Mouse (Mus musculus) midbrain, embryonic 16.5 days (tissue): ENCODE data around the gene Ptges2. TPM values are rescaled to one million over a fixed set of nuclear protein-coding genes. Genes with fewer than 3 reads are reported as not detected.

Experiments used
- ATAC-seq: fragments of 200-750 bp; cut with Nextera tagmentation; 2 replicates; pipeline ENCODE4 v1.8.0; 2017; ENCODE audit warnings: moderate TSS enrichment
- H3K27ac ChIP-seq: fragments of 300-500 bp; sonication (generic); 2 replicates; pipeline ENCODE4 v1.5.1; 2014; ENCODE audit warnings: mild to moderate bottlenecking, low read length, mixed read lengths
- H3K27me3 ChIP-seq: fragments of 300-500 bp; sonication (generic); 2 replicates; pipeline ENCODE4 v1.6.1; 2014; ENCODE audit warnings: low read depth, low read length, mixed read lengths; ENCODE audit not compliant: control insufficient read depth, insufficient read depth
- H3K36me3 ChIP-seq: fragments of 300-500 bp; sonication (generic); 2 replicates; pipeline ENCODE4 v1.6.1; 2014; ENCODE audit warnings: mild to moderate bottlenecking, low read length, moderate library complexity, mixed read lengths; ENCODE audit not compliant: control insufficient read depth, insufficient read depth
- H3K4me1 ChIP-seq: fragments of 300-500 bp; sonication (generic); 2 replicates; pipeline ENCODE4 v1.6.1; 2014; ENCODE audit warnings: mild to moderate bottlenecking, low read length, mixed read lengths; ENCODE audit not compliant: control insufficient read depth, insufficient read depth
- H3K4me2 ChIP-seq: fragments of 300-500 bp; sonication (generic); 2 replicates; pipeline ENCODE4 v1.6.1; 2014; ENCODE audit warnings: mild to moderate bottlenecking, low read length, mixed read lengths
- H3K4me3 ChIP-seq: fragments of 300-500 bp; sonication (generic); 2 replicates; pipeline ENCODE4 v1.5.1; 2014; ENCODE audit warnings: low read depth, mild to moderate bottlenecking, low read length, moderate library complexity, mixed read lengths
- H3K9ac ChIP-seq: fragments of 300-500 bp; sonication (generic); 2 replicates; pipeline ENCODE4 v1.6.1; 2014; ENCODE audit warnings: low read depth, low read length, mixed read lengths
- H3K9me3 ChIP-seq: fragments of 300-500 bp; sonication (generic); replicated peaks from 2 replicates; pipeline ENCODE4 v1.6.1; 2014; ENCODE audit warnings: mild to moderate bottlenecking, low read length, mixed read lengths; ENCODE audit not compliant: control insufficient read depth, poor library complexity, severe bottlenecking
- WGBS: fragments of 180-500 bp; shearing (Covaris S2); extraction: QIAGEN DNeasy Blood & Tissue Kit; methylation state at CpG from one replicate; pipeline ENCODE4 v1.1.7; 2014; 5-methylcytosine and 5-hydroxymethylcytosine counted together
- polyA plus RNA-seq: library from polyadenylated mRNA; unstranded; fragments of >200 nt; fragmentation: Nextera tagmentation; extraction: Ambion mirVana; gene quantifications from 2 replicates; pipeline ENCODE4 v1.2.1, GENCODE M21; 2015

The Ptges2 gene
- polyA plus RNA-seq, 1 experiment from 2014 or later, result 51.4 TPM

GRCm38 (mm10) chr2:32417486-32417885 lies 21.8 kb downstream of the Ptges2 start:
- no peak for ATAC-seq
- Histone ChIP-seq H3K9ac (no peak overlapping the region), H3K4me1 (0 out of 2 replicates have a peak, but pooled peaks cover under 1% of the 10 kb centered on the region), H3K27ac (no peak overlapping the region), H3K36me3 (peaks cover 42% of the 10 kb centered on the region), H3K4me2 (no peak overlapping the region), H3K9me3 (no peaks in the 10 kb centered on the region), H3K4me3 (no peak overlapping the region), H3K27me3 (no peaks in the 10 kb centered on the region)
- 96% methylated on average over 8 of the region's 8 CpGs for WGBS

DNA sequence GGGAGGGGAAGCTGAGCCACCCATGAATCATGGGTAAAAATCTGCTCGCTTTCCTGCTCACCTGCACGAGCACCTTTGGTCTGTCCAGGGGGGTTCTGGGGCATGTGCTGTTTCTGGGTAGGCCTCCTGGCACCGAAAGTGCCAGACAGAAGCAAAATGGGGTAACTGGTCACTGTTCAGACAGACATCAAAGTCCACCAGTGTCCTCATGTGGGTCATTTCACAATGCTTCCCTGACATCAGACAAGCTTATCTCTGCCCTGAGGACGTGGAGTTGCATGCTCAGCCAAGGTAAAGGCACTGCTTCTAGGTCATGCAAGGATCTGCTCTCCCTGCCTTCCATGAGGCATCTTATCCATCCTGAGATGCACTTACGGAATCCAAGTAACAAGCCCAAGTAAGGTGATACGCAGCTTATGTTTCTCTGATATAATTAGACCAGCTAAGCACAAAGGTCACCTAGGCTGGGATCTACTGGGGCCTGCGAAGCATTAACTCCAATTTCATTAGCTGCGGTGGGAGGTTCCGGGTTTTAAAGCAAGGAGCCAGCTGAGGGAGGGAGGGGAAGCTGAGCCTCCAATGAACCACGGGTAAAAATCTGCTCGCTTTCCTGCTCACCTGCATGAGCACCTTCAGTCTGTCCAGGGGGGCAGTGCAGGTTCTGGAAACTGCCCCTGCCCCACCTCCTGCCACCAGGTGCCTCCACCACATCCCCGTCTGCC lies 22.9 kb downstream of the Ptges2 start:
- Histone ChIP-seq H3K4me3 (no peak overlapping the region), H3K4me1 (peaks cover 10% of the 10 kb centered on the region), H3K9me3 (no peaks in the 10 kb centered on the region), H3K9ac (no peak overlapping the region), H3K27ac (no peak overlapping the region), H3K36me3 (peaks cover 41% of the 10 kb centered on the region), H3K4me2 (no peak overlapping the region), H3K27me3 (no peaks in the 10 kb centered on the region)
- WGBS, result 89% methylated on average over 12 of the region's 12 CpGs
- no peak for ATAC-seq

DNA sequence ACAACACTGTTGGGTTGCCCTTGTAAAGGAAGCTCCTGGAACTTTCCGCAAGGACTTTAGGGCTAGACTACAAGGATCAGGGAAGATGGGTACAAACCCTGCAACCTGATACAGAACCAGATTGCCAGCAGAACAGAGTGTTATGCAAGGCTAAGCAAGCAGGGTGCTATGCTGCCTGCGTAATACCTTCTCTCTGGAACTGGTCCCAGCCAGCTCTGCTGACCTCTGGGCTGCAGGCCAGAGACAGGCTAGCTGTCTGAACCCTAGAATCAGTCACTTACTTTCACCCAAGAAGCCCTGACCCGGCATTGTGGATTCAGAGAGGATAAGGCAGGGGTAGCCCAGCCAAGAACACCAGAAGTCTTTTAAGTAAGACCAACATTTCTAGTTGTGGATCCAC lies 23.7 kb downstream of the Ptges2 start:
- H3K27ac ChIP-seq, result no peak overlapping the region
- H3K4me3 ChIP-seq, result no peak overlapping the region
- no peaks in the 10 kb centered on the region for H3K27me3 ChIP-seq
- H3K36me3 ChIP-seq, result peaks cover 41% of the 10 kb centered on the region
- no peaks in the 10 kb centered on the region for H3K9me3 ChIP-seq
- ATAC-seq, result no peak
- 90% methylated on average over 3 of the region's 3 CpGs for WGBS
- peaks cover 17% of the 10 kb centered on the region for H3K4me1 ChIP-seq
- no peak overlapping the region for H3K4me2 ChIP-seq
- no peak overlapping the region for H3K9ac ChIP-seq

GRCm38 (mm10) chr2:32420066-32420608 lies 24.4 kb downstream of the Ptges2 start:
- Histone ChIP-seq H3K4me3 (no peak overlapping the region), H3K4me2 (no peak overlapping the region), H3K27ac (no peak overlapping the region), H3K36me3 (peaks cover 41% of the 10 kb centered on the region), H3K4me1 (peaks cover 24% of the 10 kb centered on the region), H3K27me3 (no peaks in the 10 kb centered on the region), H3K9me3 (no peaks in the 10 kb centered on the region), H3K9ac (no peak overlapping the region)
- no peak for ATAC-seq
- WGBS, result 94% methylated on average over 12 of the region's 12 CpGs

GRCm38 (mm10) chr2:32420647-32421046 lies 25.0 kb downstream of the Ptges2 start:
- no peak for ATAC-seq
- Histone ChIP-seq H3K36me3 (peaks cover 40% of the 10 kb centered on the region), H3K4me1 (peaks cover 24% of the 10 kb centered on the region), H3K4me2 (no peak overlapping the region), H3K27me3 (no peaks in the 10 kb centered on the region), H3K27ac (no peak overlapping the region), H3K4me3 (no peak overlapping the region), H3K9me3 (no peaks in the 10 kb centered on the region), H3K9ac (no peak overlapping the region)
- 81% methylated on average over 6 of the region's 6 CpGs for WGBS

- H3K4me2 ChIP-seq, result no peak overlapping the region
- H3K27ac ChIP-seq, result no peak overlapping the region
- H3K9me3 ChIP-seq, result no peaks in the 10 kb centered on the region
- no peak overlapping the region for H3K4me3 ChIP-seq
- no peak for ATAC-seq
- H3K9ac ChIP-seq, result no peak overlapping the region
- H3K4me1 ChIP-seq, result peaks cover 24% of the 10 kb centered on the region
- WGBS, result 93% methylated on average over 6 of the region's 6 CpGs
- H3K36me3 ChIP-seq, result peaks cover 28% of the 10 kb centered on the region
- no peaks in the 10 kb centered on the region for H3K27me3 ChIP-seq
These were observed 26.2 kb downstream of the Ptges2 start for GRCm38 (mm10) chr2:32421851-32422251.

DNA sequence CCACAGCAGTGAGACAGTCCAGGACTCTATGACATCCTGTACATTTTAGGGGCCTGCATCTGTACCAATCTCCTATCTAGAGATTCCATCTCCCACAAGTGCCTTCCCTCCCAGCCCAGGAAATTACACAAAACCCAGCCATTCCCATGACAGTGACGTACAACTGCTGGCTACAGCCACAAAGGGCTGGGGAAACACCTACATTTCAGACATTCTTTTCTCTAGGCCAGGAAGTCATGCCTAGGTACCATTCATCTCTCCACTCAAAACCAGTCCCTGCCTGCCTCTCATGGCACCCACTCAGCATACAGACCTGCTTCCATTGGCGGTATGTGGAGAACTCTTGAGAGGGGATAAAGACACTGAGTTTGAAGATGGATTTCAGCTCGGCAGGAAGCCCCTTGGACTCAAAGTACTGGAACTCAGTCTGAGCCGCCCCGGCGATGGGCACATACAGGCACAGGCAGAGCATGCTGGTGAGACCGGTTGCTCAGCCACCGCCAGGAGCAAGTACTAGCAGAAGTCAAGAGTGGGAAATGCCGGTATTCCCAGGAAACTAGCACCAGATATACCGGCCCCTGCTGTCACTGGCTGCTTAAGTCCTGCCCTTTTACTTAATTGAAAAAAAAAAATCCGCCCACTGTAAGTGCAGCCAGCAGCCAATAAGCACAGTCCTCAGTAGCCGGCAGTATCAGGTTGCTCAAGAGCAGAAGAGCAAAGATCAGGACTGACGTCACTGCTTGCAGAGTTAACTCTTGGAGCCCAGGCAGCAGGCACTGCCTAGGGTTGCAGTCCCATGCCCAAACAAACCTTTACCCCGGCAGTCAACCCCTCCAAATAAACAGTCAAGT lies 28.0 kb downstream of the Ptges2 start:
- Histone ChIP-seq H3K27me3 (no peaks in the 10 kb centered on the region), H3K27ac (peak overlapping the region; percentile 78), H3K4me1 (peaks cover 39% of the 10 kb centered on the region), H3K4me2 (peak overlapping the region; percentile 78), H3K9me3 (no peaks in the 10 kb centered on the region), H3K9ac (peak overlapping the region; percentile 61), H3K36me3 (peaks cover 13% of the 10 kb centered on the region), H3K4me3 (peak overlapping the region; percentile 42)
- peak; percentile 76 for ATAC-seq
- WGBS, result 3% methylated on average over 14 of the region's 14 CpGs

DNA sequence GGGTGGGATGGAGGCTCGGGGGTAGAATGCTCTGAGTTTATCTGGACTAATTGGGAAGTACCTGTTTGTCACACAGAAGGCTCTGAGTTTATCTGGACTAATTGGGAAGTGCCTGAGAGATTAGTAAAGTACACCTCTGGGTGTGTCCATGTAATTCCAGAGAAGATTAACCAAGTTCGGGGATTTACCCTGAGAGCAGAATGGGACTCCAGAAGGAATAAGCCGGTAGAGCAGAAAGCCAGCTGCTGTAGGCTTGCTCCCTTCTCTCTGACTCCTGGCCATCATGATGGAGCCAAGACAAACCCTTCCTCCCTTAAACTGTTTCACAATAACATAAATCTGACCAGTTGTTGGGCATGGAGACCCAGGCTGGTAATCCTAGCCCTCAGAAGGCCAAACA lies 29.1 kb downstream of the Ptges2 start:
- H3K36me3 ChIP-seq, result peaks cover 9% of the 10 kb centered on the region
- H3K9ac ChIP-seq, result no peak overlapping the region
- no peak overlapping the region for H3K4me3 ChIP-seq
- no peak for ATAC-seq
- H3K27me3 ChIP-seq, result no peaks in the 10 kb centered on the region
- WGBS, result 25% methylated on average over 3 of the region's 3 CpGs
- H3K4me1 ChIP-seq, result peaks cover 50% of the 10 kb centered on the region
- no peak overlapping the region for H3K4me2 ChIP-seq
- H3K27ac ChIP-seq, result no peak overlapping the region
- H3K9me3 ChIP-seq, result no peaks in the 10 kb centered on the region

DNA sequence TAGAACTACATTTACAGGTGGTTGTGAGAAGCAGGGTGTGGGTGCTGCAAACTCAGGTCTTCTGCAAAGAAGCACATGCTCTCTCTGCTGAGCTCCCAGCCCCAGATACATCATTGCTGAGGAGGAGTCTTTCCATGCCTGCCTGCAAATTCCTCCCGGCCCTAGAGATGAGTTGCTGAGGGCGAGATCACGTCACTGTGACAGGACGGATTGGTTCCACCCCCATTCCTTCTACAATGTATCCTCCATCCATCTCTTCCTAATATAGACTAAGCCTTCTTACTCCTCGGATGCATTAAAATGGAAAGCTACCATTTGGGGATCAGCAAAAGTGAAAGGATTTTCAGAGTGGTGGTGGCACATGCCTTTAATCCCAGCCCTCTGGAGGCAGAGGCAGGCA lies 29.9 kb downstream of the Ptges2 start:
- H3K27ac ChIP-seq, result no peak overlapping the region
- no peak overlapping the region for H3K9ac ChIP-seq

More for the DNA sequence above, 29.9 kb downstream of the Ptges2 start:
- no peak for ATAC-seq
- Histone ChIP-seq H3K36me3 (peaks cover 4% of the 10 kb centered on the region), H3K4me3 (no peak overlapping the region), H3K27me3 (no peaks in the 10 kb centered on the region), H3K4me1 (peaks cover 57% of the 10 kb centered on the region), H3K9me3 (no peaks in the 10 kb centered on the region), H3K4me2 (no peak overlapping the region)
- 76% methylated on average over 5 of the region's 5 CpGs for WGBS
